Mouse (Mus musculus): ENCODE data around the gene Klhl25. TPM values are rescaled to one million over a fixed set of nuclear protein-coding genes. Genes with fewer than 3 reads are reported as not detected.
"Not testable (repeated sequence)": the region's sequence is repeated elsewhere in the genome, so short reads cannot be mapped to it uniquely, and the experiment has no call there.

The Klhl25 gene
- polyA plus RNA-seq, 1 experiment from 2014 or later: 12.4 TPM

DNA sequence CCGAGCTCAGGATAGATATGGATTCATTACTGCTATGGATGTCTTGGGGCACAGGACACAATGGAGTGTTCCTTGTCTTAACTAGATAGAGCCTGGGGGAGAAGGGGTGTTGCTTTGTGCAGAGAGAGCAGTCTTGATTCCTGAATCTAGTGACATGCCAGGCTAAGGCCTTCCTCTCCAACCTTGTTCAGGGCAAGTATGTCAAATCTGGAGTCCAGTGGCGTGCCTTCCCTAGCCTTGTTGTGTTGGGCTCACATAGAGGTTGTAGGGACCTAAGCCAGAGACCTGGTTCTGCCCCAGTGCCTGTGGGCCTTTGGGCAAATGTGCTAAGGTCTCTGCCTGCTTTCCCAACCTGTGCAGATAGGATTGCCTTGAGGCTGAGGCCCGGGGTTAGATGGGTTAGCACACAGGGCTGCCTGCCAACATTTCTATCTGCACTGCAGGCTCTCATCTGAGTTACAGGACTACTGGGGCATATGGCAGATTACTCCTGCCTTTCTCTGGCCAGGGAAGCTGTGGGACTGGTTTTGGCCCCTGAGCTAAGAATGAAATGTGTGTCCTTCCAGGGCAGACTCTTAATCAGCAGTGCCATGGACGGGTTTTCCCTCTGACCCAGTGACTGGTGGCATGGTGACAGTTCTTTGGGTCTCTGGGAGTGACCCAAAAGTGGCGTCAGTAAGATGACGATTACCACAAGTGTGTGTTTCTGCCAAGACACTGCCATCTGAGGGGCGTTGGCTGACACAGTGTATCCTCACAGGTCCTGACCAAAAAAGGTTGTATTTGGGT is 13.7 kb downstream of the Klhl25 start:
- H3K9me3 ChIP-seq (ENCODE audit: control insufficient read depth, low read length); H3K4me1 ChIP-seq (replicated peaks; ENCODE audit: control insufficient read depth, insufficient read depth, low read length); H3K9ac ChIP-seq (ENCODE audit: low read length); H3K4me3 ChIP-seq (ENCODE audit: low read depth, low read length); H3K27ac ChIP-seq (ENCODE audit: low read depth); H3K27me3 ChIP-seq (replicated peaks; ENCODE audit: control insufficient read depth, insufficient read depth, low read length); H3K4me2 ChIP-seq (ENCODE audit: low read length); ATAC-seq (replicated peaks; ENCODE audit: low FRiP score, low TSS enrichment, low read depth); DNase-seq (ENCODE audit: low spot score): not testable (repeated sequence)
- peaks cover 25% of the 10 kb centered on the region for H3K36me3 ChIP-seq (ENCODE audit: control insufficient read depth, insufficient read depth, low read length)
- WGBS: 87% methylated on average over 5 of the region's 7 CpGs

DNA sequence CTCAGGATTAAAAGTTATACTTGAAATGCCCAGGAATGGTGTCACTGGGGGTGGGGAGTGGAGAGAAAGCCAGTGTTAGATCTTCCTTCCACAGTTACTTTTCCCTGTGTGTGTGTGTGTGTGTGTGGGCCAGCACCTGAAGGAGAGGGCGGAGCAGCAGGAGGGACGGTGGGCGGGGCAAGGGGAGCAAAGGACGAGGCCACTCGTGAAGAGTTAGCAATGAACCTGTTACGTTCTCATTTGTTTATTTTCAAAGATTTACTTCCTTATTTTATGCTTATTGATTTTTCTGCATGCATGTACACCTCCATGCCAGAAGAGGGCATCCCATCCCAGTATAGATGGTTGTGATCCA is 14.3 kb downstream of the Klhl25 start:
- not testable (repeated sequence) for H3K9me3 ChIP-seq (ENCODE audit: control insufficient read depth, low read length); DNase-seq (ENCODE audit: low spot score); H3K9ac ChIP-seq (ENCODE audit: low read length); H3K4me2 ChIP-seq (ENCODE audit: low read length); ATAC-seq (replicated peaks; ENCODE audit: low FRiP score, low TSS enrichment, low read depth); H3K4me3 ChIP-seq (ENCODE audit: low read depth, low read length); H3K27ac ChIP-seq (ENCODE audit: low read depth); H3K4me1 ChIP-seq (replicated peaks; ENCODE audit: control insufficient read depth, insufficient read depth, low read length); H3K27me3 ChIP-seq (replicated peaks; ENCODE audit: control insufficient read depth, insufficient read depth, low read length)
- H3K36me3 ChIP-seq (ENCODE audit: control insufficient read depth, insufficient read depth, low read length): peaks cover 31% of the 10 kb centered on the region
- WGBS: 83% methylated on average over 6 of the region's 6 CpGs

DNA sequence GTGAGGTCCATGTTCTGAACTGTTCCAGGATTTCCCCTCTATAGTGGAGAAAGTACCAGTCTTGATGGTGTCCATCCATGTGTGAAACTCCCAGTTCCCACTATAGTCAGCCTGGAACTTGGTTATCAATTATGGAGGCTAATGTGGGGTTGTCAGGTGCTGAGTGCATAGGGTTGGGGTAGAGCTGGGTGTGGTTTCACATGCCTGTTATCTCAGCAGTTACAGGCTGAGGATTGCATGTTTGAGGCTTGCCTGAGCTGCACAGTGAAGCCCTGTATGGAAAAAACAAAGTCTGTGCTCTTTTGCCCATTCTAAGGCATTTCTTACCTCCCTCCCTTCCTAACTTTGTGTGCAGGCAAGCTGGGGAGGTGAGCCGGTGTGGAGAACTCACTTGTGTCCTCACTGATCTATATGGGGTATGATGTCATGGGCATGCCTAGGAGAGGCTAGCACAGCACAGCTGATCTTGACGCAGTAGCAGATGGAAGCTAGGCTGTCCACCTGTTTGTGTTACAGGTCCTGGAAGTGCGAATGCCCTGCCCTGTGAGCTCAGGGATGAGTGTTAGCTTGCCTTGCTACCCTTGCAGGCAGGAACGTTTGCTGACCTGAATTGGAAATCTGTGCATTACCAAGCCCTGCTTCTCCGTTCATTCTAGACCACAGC is 15.3 kb downstream of the Klhl25 start:
- not testable (repeated sequence) for H3K9me3 ChIP-seq (ENCODE audit: control insufficient read depth, low read length); ATAC-seq (replicated peaks; ENCODE audit: low FRiP score, low TSS enrichment, low read depth); H3K4me1 ChIP-seq (replicated peaks; ENCODE audit: control insufficient read depth, insufficient read depth, low read length); H3K4me3 ChIP-seq (ENCODE audit: low read depth, low read length); DNase-seq (ENCODE audit: low spot score); H3K27me3 ChIP-seq (replicated peaks; ENCODE audit: control insufficient read depth, insufficient read depth, low read length); H3K27ac ChIP-seq (ENCODE audit: low read depth); H3K9ac ChIP-seq (ENCODE audit: low read length); H3K4me2 ChIP-seq (ENCODE audit: low read length)
- H3K36me3 ChIP-seq (ENCODE audit: control insufficient read depth, insufficient read depth, low read length): peaks cover 35% of the 10 kb centered on the region
- WGBS: 82% methylated on average over 5 of the region's 5 CpGs

DNA sequence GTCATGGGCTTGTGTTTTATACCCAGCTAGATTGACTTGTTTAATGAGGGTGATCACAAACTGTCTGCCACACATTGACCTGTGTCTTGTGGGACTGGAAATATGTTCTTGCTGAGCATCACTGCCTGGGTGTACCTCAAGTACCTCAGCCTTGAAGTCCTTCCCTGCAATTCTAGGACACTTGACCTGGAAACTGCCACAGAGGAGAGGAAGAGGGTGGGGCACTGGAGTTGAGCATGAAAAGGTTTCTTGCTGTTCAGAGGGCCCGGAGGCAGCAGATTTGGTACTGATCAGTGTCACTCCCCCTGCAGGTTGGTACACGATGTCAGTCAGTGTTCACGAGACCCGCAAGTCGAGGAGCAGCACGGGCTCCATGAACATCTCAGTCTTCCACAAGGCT is 16.9 kb downstream of the Klhl25 start:
- H3K27me3 ChIP-seq (replicated peaks; ENCODE audit: control insufficient read depth, insufficient read depth, low read length): no peaks in the 10 kb centered on the region
- WGBS: 94% methylated on average over 6 of the region's 6 CpGs
- no peaks in the 10 kb centered on the region for H3K9me3 ChIP-seq (ENCODE audit: control insufficient read depth, low read length)
- no peak for ATAC-seq (replicated peaks; ENCODE audit: low FRiP score, low TSS enrichment, low read depth)
- no peak overlapping the region for H3K4me3 ChIP-seq (ENCODE audit: low read depth, low read length)
- no peak overlapping the region for H3K9ac ChIP-seq (ENCODE audit: low read length)
- H3K27ac ChIP-seq (ENCODE audit: low read depth): no peak overlapping the region
- DNase-seq (ENCODE audit: low spot score): no peak
- no peak overlapping the region for H3K4me2 ChIP-seq (ENCODE audit: low read length)
- no peaks in the 10 kb centered on the region for H3K4me1 ChIP-seq (replicated peaks; ENCODE audit: control insufficient read depth, insufficient read depth, low read length)
- H3K36me3 ChIP-seq (ENCODE audit: control insufficient read depth, insufficient read depth, low read length): peaks cover 44% of the 10 kb centered on the region

DNA sequence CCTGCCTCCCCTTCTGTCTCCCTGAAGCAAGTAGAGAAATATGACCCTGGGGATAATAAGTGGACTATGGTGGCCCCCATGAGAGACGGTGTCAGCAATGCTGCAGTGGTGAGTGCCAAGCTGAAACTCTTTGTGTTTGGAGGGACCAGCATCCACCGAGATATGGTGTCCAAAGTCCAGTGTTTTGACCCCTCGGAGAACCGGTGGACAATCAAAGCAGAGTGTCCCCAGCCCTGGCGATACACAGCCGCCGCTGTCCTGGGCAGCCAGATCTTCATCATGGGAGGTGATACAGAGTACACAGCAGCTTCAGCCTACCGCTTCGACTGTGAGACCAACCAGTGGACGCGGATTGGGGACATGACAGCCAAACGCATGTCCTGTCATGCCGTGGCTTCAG is 18.4 kb downstream of the Klhl25 start:
- Histone ChIP-seq H3K4me3 (ENCODE audit: low read depth, low read length) (no peak overlapping the region), H3K4me2 (ENCODE audit: low read length) (no peak overlapping the region), H3K4me1 (replicated peaks; ENCODE audit: control insufficient read depth, insufficient read depth, low read length) (no peaks in the 10 kb centered on the region), H3K27me3 (replicated peaks; ENCODE audit: control insufficient read depth, insufficient read depth, low read length) (no peaks in the 10 kb centered on the region), H3K36me3 (ENCODE audit: control insufficient read depth, insufficient read depth, low read length) (peaks cover 48% of the 10 kb centered on the region), H3K27ac (ENCODE audit: low read depth) (no peak overlapping the region), H3K9me3 (ENCODE audit: control insufficient read depth, low read length) (no peaks in the 10 kb centered on the region), H3K9ac (ENCODE audit: low read length) (no peak overlapping the region)
- 91% methylated on average over 13 of the region's 13 CpGs for WGBS
- DNase-seq (ENCODE audit: low spot score): no peak
- no peak for ATAC-seq (replicated peaks; ENCODE audit: low FRiP score, low TSS enrichment, low read depth)

DNA sequence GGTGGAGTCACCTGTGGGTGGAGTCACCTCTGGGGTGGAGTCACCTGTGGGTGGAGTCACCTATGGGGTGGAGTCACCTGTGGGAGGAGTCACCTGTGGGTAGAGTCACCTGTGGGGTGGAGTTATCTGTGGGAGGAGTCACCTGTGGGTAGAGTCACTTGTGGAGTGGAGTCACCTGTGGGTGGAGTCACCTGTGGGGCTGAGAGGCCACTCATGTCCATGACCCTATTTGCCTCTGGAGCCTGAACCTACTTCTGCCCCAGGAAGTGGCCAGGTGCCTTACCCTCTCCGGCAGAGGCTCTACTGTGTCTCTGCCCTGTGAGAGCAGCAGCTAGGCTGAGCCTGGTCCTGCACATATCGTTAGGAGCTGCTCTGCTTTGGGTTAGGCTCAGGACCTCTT is 20.6 kb downstream of the Klhl25 start:
- Histone ChIP-seq H3K9me3 (ENCODE audit: control insufficient read depth, low read length) (no peaks in the 10 kb centered on the region), H3K4me3 (ENCODE audit: low read depth, low read length) (no peak overlapping the region), H3K36me3 (ENCODE audit: control insufficient read depth, insufficient read depth, low read length) (peaks cover 61% of the 10 kb centered on the region), H3K9ac (ENCODE audit: low read length) (no peak overlapping the region), H3K4me2 (ENCODE audit: low read length) (no peak overlapping the region), H3K4me1 (replicated peaks; ENCODE audit: control insufficient read depth, insufficient read depth, low read length) (no peaks in the 10 kb centered on the region), H3K27me3 (replicated peaks; ENCODE audit: control insufficient read depth, insufficient read depth, low read length) (no peaks in the 10 kb centered on the region), H3K27ac (ENCODE audit: low read depth) (no peak overlapping the region)
- 88% methylated on average over 2 of the region's 2 CpGs for WGBS
- DNase-seq (ENCODE audit: low spot score) (no peak), ATAC-seq (replicated peaks; ENCODE audit: low FRiP score, low TSS enrichment, low read depth) (no peak)

DNA sequence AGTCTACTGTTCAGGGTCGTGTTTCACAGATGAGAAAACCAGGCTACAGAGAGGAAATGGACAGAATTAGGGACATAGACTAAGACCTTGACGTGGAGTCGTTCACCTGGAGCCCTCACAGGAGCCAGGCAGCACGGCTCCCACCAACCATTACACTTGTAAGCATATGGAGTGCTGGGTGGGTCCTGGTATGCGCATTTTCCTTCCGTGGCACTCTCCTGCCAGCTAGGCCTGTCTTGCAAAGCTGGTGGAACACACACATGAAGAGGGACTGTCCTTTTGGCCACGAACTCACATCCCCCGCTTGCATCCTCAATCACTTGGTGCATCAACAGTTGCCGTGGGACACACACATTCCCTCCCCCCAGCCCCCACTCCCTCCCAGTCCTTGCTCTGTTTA is 22.4 kb downstream of the Klhl25 start:
- 80% methylated on average over 9 of the region's 9 CpGs for WGBS
- no peak for ATAC-seq (replicated peaks; ENCODE audit: low FRiP score, low TSS enrichment, low read depth)
- Histone ChIP-seq H3K9ac (ENCODE audit: low read length) (no peak overlapping the region), H3K9me3 (ENCODE audit: control insufficient read depth, low read length) (no peaks in the 10 kb centered on the region), H3K4me1 (replicated peaks; ENCODE audit: control insufficient read depth, insufficient read depth, low read length) (no peaks in the 10 kb centered on the region), H3K36me3 (ENCODE audit: control insufficient read depth, insufficient read depth, low read length) (peaks cover 71% of the 10 kb centered on the region), H3K27me3 (replicated peaks; ENCODE audit: control insufficient read depth, insufficient read depth, low read length) (no peaks in the 10 kb centered on the region), H3K27ac (ENCODE audit: low read depth) (no peak overlapping the region), H3K4me3 (ENCODE audit: low read depth, low read length) (no peak overlapping the region), H3K4me2 (ENCODE audit: low read length) (no peak overlapping the region)
- no peak for DNase-seq (ENCODE audit: low spot score)

DNA sequence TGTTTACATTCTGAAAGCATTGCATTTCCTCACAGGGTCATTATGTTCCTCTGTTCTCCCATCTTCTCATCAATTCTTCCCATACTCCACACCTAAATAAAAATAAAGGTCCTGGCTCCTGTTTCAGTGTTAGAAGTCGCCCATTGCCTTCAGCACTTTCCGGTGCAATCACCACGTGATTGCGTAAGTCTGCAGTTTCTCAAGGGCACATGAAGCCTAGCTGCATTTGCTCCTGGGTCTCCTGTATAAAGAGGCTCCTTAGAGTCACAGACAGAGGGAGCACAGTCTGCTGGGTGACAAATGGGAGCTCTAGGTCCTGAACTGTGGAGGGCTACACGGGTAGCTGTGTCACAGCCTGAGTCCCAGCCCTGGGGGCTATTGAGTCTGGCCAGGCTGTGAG is 24.1 kb downstream of the Klhl25 start:
- H3K9me3 ChIP-seq (ENCODE audit: control insufficient read depth, low read length): no peaks in the 10 kb centered on the region
- no peak overlapping the region for H3K4me2 ChIP-seq (ENCODE audit: low read length)
- DNase-seq (ENCODE audit: low spot score): no peak
- no peak overlapping the region for H3K27ac ChIP-seq (ENCODE audit: low read depth)
- 51% methylated on average over 5 of the region's 5 CpGs for WGBS
- no peak overlapping the region for H3K9ac ChIP-seq (ENCODE audit: low read length)
- H3K36me3 ChIP-seq (ENCODE audit: control insufficient read depth, insufficient read depth, low read length): peaks cover 54% of the 10 kb centered on the region
- H3K4me1 ChIP-seq (replicated peaks; ENCODE audit: control insufficient read depth, insufficient read depth, low read length): no peaks in the 10 kb centered on the region
- ATAC-seq (replicated peaks; ENCODE audit: low FRiP score, low TSS enrichment, low read depth): no peak
- H3K4me3 ChIP-seq (ENCODE audit: low read depth, low read length): no peak overlapping the region
- no peaks in the 10 kb centered on the region for H3K27me3 ChIP-seq (replicated peaks; ENCODE audit: control insufficient read depth, insufficient read depth, low read length)

DNA sequence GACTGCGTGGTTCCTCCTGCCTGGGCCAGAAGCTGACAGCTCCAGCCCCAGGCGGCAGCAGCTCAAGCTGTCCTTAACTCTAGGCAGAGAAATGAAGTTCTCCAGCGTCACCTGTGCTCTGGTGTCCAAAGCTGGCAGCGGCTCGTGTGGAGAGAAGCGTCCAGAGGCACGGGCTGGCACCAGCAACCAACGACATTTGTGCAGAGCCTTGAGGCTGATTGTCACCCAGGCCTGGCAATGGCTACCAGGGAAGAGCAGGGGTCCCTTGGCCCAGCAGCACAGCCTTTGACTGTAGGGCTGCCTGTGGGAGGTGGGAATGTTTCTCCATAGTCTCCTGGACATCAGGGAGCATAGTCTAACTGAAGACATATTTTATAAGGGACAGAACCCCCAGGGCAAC is 24.6 kb downstream of the Klhl25 start:
- H3K9me3 ChIP-seq (ENCODE audit: control insufficient read depth, low read length): no peaks in the 10 kb centered on the region
- no peak overlapping the region for H3K9ac ChIP-seq (ENCODE audit: low read length)
- no peaks in the 10 kb centered on the region for H3K27me3 ChIP-seq (replicated peaks; ENCODE audit: control insufficient read depth, insufficient read depth, low read length)
- 86% methylated on average over 8 of the region's 8 CpGs for WGBS
- no peak overlapping the region for H3K27ac ChIP-seq (ENCODE audit: low read depth)
- no peak overlapping the region for H3K4me3 ChIP-seq (ENCODE audit: low read depth, low read length)
- no peak overlapping the region for H3K4me2 ChIP-seq (ENCODE audit: low read length)
- H3K4me1 ChIP-seq (replicated peaks; ENCODE audit: control insufficient read depth, insufficient read depth, low read length): no peaks in the 10 kb centered on the region
- peaks cover 49% of the 10 kb centered on the region for H3K36me3 ChIP-seq (ENCODE audit: control insufficient read depth, insufficient read depth, low read length)
- DNase-seq (ENCODE audit: low spot score) (no peak), ATAC-seq (replicated peaks; ENCODE audit: low FRiP score, low TSS enrichment, low read depth) (no peak)

All from intestine, embryonic 14.5 days (tissue).